Mouse (Mus musculus) myocyte (in vitro differentiated cells): ENCODE data around the gene Ctsh.

Experiments used
- MAX ChIP-seq: IDR thresholded peaks from one replicate; pipeline ENCODE4 v1.6.1; 2011; ENCODE audit warnings: low read depth, mild to moderate bottlenecking, control low read depth
- MYOD1 ChIP-seq, 3 experiments: IDR thresholded peaks; one replicate each; pipeline ENCODE4 v1.6.1; 2011; ENCODE audit warnings: control low read depth in 2 of 3, low read depth in 2 of 3, mild to moderate bottlenecking in 2 of 3, moderate library complexity in 1 of 3; ENCODE audit not compliant: insufficient read length in 2 of 3, control insufficient read depth in 1 of 3
- MYOG ChIP-seq, 3 experiments: IDR thresholded peaks; one replicate each; pipeline ENCODE4 v1.6.1; 2011; ENCODE audit warnings: control low read depth in 2 of 3, low read depth in 2 of 3, mild to moderate bottlenecking in 2 of 3; ENCODE audit not compliant: insufficient read length in 2 of 3, control insufficient read depth in 1 of 3, insufficient read depth in 1 of 3
- POLR2A ChIP-seq: IDR thresholded peaks from one replicate; pipeline ENCODE4 v1.6.1; 2011; ENCODE audit warnings: low read depth, mild to moderate bottlenecking, control low read depth, moderate library complexity; ENCODE audit not compliant: insufficient read length
- POLR2AphosphoS2 ChIP-seq: IDR thresholded peaks from one replicate; pipeline ENCODE4 v1.6.1; 2011; ENCODE audit warnings: low read depth, control low read depth; ENCODE audit not compliant: insufficient read length
- USF1 ChIP-seq: IDR thresholded peaks from one replicate; pipeline ENCODE4 v1.6.1; 2011; ENCODE audit warnings: low read depth, mild to moderate bottlenecking, control low read depth, moderate library complexity

DNA sequence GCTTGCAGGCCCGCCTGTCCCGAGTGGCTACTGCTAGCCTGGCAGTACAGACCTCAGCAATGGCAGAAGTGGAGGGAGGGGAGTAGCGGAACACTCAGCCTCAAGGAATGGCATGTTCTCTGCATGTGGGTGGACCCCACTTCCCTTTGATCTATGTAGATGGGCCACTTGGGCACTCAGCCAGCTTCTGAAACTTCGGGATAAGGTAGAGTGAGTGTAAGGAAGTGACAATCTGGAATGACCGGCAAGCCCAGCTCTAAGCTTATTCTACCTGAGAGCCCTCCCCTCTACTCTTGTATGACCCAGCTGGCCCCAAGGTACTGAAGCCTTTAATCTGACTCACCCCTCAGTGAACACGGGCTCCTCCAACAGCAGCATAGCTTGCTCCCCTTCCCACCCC lies 45.8 kb upstream of the Ctsh start:
- no peak for TF ChIP-seq MAX
- no peak for TF ChIP-seq POLR2A
- TF ChIP-seq MYOD1 (IDR thresholded peaks at IDR 0.05; ENCODE audit: control insufficient read depth in 1 of 3, insufficient read length in 2 of 3, low read depth in 2 of 3), result no peak
- TF ChIP-seq MYOG (IDR thresholded peaks at IDR 0.05; ENCODE audit: control insufficient read depth in 1 of 3, insufficient read depth in 1 of 3, insufficient read length in 2 of 3, low read depth in 2 of 3), result no peak
- TF ChIP-seq POLR2AphosphoS2, result no peak
- no peak for TF ChIP-seq USF1
